Mouse (Mus musculus): ENCODE results near the gene Cntnap2. TPM values are rescaled to one million over a fixed set of nuclear protein-coding genes. Genes with fewer than 3 reads are reported as not detected.

Cntnap2 gene
- total RNA-seq, 2 experiments from 2014 or later, result 6.0 to 7.7 TPM

GRCm38 (mm10) chr6:47227601-47228000 lies 2168.4 kb downstream of the Cntnap2 start:
- no peak for DNase-seq (ENCODE audit: low spot score in 2 of 2)

DNA sequence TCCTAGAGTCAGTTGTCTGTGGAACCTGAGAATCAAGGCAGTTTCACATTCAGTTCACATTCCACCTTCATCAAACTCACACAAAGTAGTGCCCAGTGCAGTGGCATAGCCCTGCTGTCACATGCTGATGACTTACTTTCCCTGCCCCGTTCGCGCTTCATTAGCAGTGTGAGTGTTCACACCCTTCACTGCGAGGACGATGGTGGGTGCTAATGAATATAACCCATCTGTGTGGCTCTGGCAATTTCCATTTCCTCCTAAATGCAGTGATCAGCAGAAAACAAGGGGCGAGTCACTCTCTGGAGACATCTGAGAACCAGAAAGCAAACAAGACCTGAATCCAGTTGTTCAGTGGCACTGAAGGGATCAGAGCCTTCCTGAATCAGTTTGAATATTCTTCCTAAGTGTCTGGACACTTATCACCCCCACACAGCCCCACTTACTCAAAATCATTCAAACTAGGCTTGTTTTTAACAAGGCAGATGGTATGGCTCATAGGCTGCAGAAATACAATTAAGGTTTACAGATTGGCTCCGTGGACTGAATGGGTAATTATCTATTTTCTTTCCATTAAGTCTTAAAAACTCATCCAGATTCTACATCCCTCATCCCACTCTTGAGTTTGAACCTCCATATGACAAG lies 2169.6 kb downstream of the Cntnap2 start:
- no peak for DNase-seq (ENCODE audit: low spot score in 2 of 2)

- DNase-seq (ENCODE audit: low spot score in 2 of 2), result no peak
Measured at GRCm38 (mm10) chr6:47231513-47231912, 2172.4 kb downstream of the Cntnap2 start.

DNA sequence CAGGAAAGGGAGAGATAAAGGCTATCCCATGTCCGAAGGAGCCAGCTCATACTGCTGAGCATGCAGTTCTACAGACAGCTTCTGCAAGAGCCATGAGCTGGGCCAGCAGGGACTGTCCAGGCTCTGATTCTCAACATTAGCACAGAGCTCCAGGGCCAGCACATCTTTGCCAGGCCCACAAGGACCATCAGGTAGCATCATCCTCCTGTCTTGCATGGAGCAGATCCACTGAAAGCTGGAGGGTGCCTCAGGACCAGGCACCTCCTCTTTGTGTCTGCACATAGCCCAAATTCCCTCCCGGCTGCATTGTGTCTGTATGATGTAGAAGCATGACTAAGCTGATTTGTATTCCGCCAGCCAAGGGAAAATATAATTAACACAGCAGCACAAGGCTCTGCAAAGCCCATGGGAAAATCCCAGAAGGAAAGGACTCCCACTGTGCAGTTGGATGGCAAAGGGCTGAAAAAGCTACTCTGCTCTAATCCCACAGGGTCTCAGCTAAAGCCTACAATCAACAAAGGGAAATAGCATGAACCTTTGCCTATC lies 2180.3 kb downstream of the Cntnap2 start:
- DNase-seq (ENCODE audit: low spot score in 2 of 2), result no peak

- DNase-seq (ENCODE audit: low spot score in 2 of 2), result no peak
Measured at GRCm38 (mm10) chr6:47241379-47241778, 2182.2 kb downstream of the Cntnap2 start.

DNA sequence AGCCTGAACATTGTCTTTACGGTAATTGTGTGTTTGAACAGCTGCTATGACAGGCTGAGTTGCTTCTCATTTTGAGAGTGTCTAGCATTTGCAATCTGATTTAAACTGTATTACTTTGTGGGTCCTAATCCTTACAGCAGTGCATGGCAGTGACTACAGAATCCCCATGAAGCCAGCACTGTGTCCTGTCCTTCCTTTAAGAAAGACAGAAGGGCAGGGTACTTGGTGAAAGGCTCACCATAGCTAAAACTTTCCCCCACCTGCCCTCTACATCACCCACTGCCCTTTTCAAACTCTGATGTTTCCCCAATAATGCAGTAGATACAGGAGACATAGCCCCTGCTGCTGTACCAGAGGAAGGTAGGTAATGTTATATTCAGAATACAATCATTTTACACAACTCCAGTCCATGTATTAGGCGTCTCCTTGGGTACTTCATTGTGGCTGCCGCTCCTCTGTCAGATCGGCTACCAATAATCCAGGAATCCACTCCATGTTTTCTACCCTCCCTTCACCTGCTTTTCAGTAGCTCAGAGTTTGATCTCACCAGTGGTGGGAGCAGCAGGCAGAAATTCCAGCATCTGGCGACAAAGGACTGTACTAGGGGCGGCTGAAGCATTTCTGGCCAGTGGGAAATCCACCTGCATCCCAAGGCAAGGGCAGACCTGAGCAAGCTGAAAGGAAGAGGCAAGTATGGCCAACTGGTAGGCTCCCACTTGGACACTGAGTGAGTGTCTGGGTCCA lies 2184.9 kb downstream of the Cntnap2 start:
- DNase-seq (ENCODE audit: low spot score in 2 of 2), result no peak

DNA sequence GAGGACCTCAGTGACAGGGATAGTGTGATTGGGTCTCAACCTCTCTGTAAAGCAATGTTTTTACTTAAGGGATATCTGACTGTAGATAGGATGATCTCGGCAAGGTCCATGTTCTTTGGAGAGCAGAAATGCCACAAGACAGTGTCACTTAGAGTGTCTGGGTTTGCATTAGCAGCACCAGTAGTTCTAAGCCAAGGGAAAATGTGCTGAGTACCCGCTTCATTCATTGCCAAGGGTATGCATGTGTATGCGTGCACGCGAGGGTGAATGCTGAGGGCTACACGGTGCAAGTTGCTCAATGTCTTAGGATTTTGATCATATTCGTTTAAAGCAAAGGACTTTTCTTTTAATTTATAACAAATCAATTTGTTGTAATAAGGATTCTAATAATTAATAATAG lies 2185.5 kb downstream of the Cntnap2 start:
- no peak for DNase-seq (ENCODE audit: low spot score in 2 of 2)

- no peak for DNase-seq (ENCODE audit: low spot score in 2 of 2)
Measured at GRCm38 (mm10) chr6:47255270-47255669, 2196.1 kb downstream of the Cntnap2 start.

- DNase-seq (ENCODE audit: low spot score in 2 of 2), result no peak
Measured at GRCm38 (mm10) chr6:47256227-47256887, 2197.2 kb downstream of the Cntnap2 start.

GRCm38 (mm10) chr6:47256918-47257506 lies 2197.9 kb downstream of the Cntnap2 start:
- DNase-seq (ENCODE audit: low spot score in 2 of 2), result no peak

DNA sequence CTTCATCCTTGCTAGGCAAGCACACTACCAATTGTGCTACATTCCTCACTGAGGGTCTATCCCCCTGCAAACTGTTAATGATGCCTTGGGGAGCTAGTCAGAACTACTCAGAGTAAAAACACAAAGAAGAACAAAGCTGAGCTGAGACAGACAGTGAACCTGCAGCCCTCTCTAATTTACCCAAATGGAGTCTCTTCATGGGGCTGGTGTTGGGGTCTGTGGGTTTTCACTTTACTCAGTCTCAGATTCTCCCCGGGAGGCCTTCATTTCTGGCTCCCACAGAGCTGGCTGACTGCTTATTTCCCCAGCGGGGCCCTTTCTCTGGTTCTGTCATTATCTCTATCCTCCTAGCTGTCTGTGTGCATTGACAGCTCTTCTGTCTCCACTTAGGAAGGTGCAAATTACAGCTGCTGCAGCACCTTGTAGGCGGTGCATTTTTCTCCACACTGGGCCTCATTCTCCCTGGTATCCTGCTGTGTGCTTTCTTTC lies 2200.5 kb downstream of the Cntnap2 start:
- no peak for DNase-seq (ENCODE audit: low spot score in 2 of 2)

DNA sequence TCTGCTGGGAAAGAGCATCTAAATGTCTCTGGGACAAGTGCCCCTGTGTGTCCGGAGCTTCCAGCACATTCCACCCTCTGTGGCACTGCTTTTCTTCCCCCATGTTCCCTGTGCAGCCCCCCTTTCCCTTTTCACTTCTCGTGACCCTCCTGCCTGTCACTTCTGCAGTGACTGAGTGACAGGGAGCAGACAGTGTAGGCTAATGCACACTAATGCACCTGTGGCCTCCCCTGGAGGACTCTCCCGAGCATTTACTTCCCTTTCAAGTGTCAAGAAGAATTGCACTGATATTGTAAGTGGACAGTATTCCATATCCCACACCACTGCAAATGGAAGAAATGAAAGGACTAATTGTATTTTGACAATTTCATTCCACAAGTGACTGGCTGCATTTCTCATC lies 2208.1 kb downstream of the Cntnap2 start:
- no peak for DNase-seq (ENCODE audit: low spot score in 2 of 2)

GRCm38 (mm10) chr6:47269455-47269854 lies 2210.3 kb downstream of the Cntnap2 start:
- DNase-seq (ENCODE audit: low spot score in 2 of 2), result no peak

DNA sequence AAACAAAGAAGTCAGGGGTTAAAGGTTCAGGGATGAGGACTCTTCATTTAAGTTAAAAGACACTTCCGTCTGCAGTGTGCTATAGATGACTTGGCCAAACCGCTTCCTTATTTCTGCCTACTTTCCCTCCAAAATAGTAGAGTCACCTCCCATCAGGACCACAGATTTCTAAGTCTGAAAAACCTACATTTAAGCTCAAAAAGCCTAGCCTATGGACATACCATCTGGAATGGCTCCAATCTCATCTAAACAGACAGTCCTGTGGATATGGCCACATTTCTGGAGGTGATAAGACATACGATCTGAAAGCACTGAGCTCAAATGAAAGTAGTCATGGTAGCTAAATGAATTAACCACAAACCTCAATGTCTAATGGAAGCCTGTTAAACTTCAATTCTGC lies 2212.4 kb downstream of the Cntnap2 start:
- no peak for DNase-seq (ENCODE audit: low spot score in 2 of 2)

- no peak for DNase-seq (ENCODE audit: low spot score in 2 of 2)
Measured at GRCm38 (mm10) chr6:47272606-47273575, 2213.7 kb downstream of the Cntnap2 start.

DNA sequence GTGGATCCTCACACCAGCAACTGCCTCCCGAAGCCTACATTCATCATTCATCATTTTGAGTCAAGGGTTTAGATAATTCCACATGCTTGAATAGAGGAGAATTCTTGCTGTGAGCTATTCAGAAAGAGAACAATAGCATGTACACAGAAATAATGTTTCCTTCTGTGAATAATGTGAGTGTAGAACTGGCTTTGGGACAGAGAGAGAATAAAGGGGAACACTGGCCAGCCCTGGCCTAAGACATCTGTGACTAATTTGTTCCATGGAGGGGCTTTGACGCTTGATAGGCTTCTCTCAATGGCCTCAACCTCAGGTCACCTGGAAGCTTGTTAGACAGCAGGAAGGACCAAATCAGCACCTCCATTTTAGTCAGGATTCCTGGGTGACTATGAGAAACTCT lies 2215.9 kb downstream of the Cntnap2 start:
- no peak for DNase-seq (ENCODE audit: low spot score in 2 of 2)

DNA sequence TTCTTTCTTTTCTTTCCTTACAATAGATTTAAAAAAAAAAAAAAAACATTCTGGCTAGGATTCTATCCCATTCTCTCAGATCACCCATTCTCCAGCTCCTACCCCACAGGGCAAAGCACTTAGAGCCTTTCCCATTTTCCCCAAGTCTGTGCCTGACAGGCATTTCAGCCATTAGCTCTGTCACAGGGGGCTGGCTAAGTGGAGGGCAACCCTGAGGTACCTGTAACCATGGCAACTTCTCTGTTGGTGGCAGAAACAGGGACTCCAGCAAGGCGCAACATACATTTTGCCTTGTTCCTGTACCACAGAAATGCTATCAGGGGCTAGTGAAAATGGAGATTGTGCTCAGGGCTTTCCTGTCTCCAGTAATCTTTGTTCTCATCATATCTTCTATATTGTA lies 2220.0 kb downstream of the Cntnap2 start:
- DNase-seq (ENCODE audit: low spot score in 2 of 2), result no peak

GRCm38 (mm10) chr6:47281584-47281983 lies 2222.4 kb downstream of the Cntnap2 start:
- DNase-seq (ENCODE audit: low spot score in 2 of 2), result no peak

GRCm38 (mm10) chr6:47284794-47285193 lies 2225.6 kb downstream of the Cntnap2 start:
- DNase-seq (ENCODE audit: low spot score in 2 of 2), result no peak

GRCm38 (mm10) chr6:47285742-47286141 lies 2226.6 kb downstream of the Cntnap2 start:
- no peak for DNase-seq (ENCODE audit: low spot score in 2 of 2)

All from gastrocnemius, postnatal 4 days (tissue).